Mouse (Mus musculus): ENCODE data around the gene Tcf7l2. TPM values are rescaled to one million over a fixed set of nuclear protein-coding genes. Genes with fewer than 3 reads are reported as not detected.

Gene Tcf7l2
- polyA plus RNA-seq, 1 experiment = 2.8 TPM

GRCm38 (mm10) chr19:55789838-55790237 lies 48.2 kb downstream of the Tcf7l2 start:
- H3K36me3 ChIP-seq (ENCODE audit: control insufficient read depth) = no peaks in the 10 kb centered on the region
- H3K27me3 ChIP-seq (ENCODE audit: control insufficient read depth) = no peaks in the 10 kb centered on the region; the same call in 1 of the 2 replicates
- TF ChIP-seq TAL1 (IDR thresholded peaks at IDR 0.05; ENCODE audit: low read length) (no peak), GATA1 (IDR thresholded peaks at IDR 0.05; ENCODE audit: low read length) (no peak)
- peaks cover 6% of the 10 kb centered on the region for H3K4me1 ChIP-seq (ENCODE audit: control insufficient read depth)
- H3K4me3 ChIP-seq (replicated peaks) = no peak overlapping the region
- H3K9me3 ChIP-seq (ENCODE audit: control insufficient read depth, low read length) = peaks cover 5% of the 10 kb centered on the region

GRCm38 (mm10) chr19:55791293-55791692 lies 49.7 kb downstream of the Tcf7l2 start:
- no peak for TF ChIP-seq TAL1 (IDR thresholded peaks at IDR 0.05; ENCODE audit: low read length)
- TF ChIP-seq GATA1 (IDR thresholded peaks at IDR 0.05; ENCODE audit: low read length) = no peak
- H3K4me1 ChIP-seq (ENCODE audit: control insufficient read depth) = peaks cover 6% of the 10 kb centered on the region

DNA sequence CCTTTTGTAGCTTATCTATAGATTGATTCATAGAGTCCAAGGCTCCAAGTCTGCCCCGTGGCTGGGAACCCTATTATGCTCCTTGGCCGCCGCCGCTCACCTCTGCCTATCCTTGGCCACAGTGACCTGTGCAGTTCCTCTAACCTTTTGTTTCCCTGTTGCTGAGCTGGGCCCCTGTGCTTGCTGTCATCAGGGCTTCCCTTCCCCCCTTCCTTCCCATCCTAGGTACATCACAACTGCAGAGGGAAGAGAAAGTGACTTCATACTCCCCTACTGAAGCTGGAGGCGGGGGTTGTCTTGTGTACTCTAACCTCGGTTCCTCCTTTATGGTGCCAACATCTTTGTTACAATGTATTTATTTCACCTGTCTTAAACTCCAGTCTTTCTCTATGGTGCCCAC lies 50.3 kb downstream of the Tcf7l2 start:
- H3K27me3 ChIP-seq (ENCODE audit: control insufficient read depth) = no peaks in the 10 kb centered on the region; the same call in 1 of the 2 replicates
- H3K4me3 ChIP-seq (replicated peaks) = no peak overlapping the region
- H3K9me3 ChIP-seq (ENCODE audit: control insufficient read depth, low read length) = peaks cover 5% of the 10 kb centered on the region
- peaks cover 6% of the 10 kb centered on the region for H3K4me1 ChIP-seq (ENCODE audit: control insufficient read depth)
- no peaks in the 10 kb centered on the region for H3K36me3 ChIP-seq (ENCODE audit: control insufficient read depth)
- TF ChIP-seq TAL1 (IDR thresholded peaks at IDR 0.05; ENCODE audit: low read length) = no peak
- TF ChIP-seq GATA1 (IDR thresholded peaks at IDR 0.05; ENCODE audit: low read length) = no peak

More at GRCm38 (mm10) chr19:55791293-55791692, 49.7 kb downstream of the Tcf7l2 start:
- Histone ChIP-seq H3K4me3 (replicated peaks) (no peak overlapping the region), H3K36me3 (ENCODE audit: control insufficient read depth) (no peaks in the 10 kb centered on the region), H3K9me3 (ENCODE audit: control insufficient read depth, low read length) (peaks cover 5% of the 10 kb centered on the region), H3K27me3 (ENCODE audit: control insufficient read depth) (no peaks in the 10 kb centered on the region; the same call in 1 of the 2 replicates)

- Histone ChIP-seq H3K4me3 (replicated peaks) (no peak overlapping the region), H3K4me1 (ENCODE audit: control insufficient read depth) (peaks cover 2% of the 10 kb centered on the region)
Observed at GRCm38 (mm10) chr19:55792571-55792970, 51.0 kb downstream of the Tcf7l2 start.

GRCm38 (mm10) chr19:55793029-55793428 lies 51.4 kb downstream of the Tcf7l2 start:
- TF ChIP-seq GATA1 (IDR thresholded peaks at IDR 0.05; ENCODE audit: low read length) (no peak), TAL1 (IDR thresholded peaks at IDR 0.05; ENCODE audit: low read length) (no peak)
- H3K9me3 ChIP-seq (ENCODE audit: control insufficient read depth, low read length) = no peaks in the 10 kb centered on the region
- no peaks in the 10 kb centered on the region for H3K36me3 ChIP-seq (ENCODE audit: control insufficient read depth)
- H3K4me1 ChIP-seq (ENCODE audit: control insufficient read depth) = no peaks in the 10 kb centered on the region; the same call in 1 of the 2 replicates
- no peak overlapping the region for H3K4me3 ChIP-seq (replicated peaks)
- H3K27me3 ChIP-seq (ENCODE audit: control insufficient read depth) = no peaks in the 10 kb centered on the region; the same call in 1 of the 2 replicates

More at GRCm38 (mm10) chr19:55792571-55792970, 51.0 kb downstream of the Tcf7l2 start:
- Histone ChIP-seq H3K9me3 (ENCODE audit: control insufficient read depth, low read length) (peaks cover 1% of the 10 kb centered on the region), H3K27me3 (ENCODE audit: control insufficient read depth) (no peaks in the 10 kb centered on the region; the same call in 1 of the 2 replicates), H3K36me3 (ENCODE audit: control insufficient read depth) (no peaks in the 10 kb centered on the region)
- TF ChIP-seq TAL1 (IDR thresholded peaks at IDR 0.05; ENCODE audit: low read length) (no peak), GATA1 (IDR thresholded peaks at IDR 0.05; ENCODE audit: low read length) (no peak)

DNA sequence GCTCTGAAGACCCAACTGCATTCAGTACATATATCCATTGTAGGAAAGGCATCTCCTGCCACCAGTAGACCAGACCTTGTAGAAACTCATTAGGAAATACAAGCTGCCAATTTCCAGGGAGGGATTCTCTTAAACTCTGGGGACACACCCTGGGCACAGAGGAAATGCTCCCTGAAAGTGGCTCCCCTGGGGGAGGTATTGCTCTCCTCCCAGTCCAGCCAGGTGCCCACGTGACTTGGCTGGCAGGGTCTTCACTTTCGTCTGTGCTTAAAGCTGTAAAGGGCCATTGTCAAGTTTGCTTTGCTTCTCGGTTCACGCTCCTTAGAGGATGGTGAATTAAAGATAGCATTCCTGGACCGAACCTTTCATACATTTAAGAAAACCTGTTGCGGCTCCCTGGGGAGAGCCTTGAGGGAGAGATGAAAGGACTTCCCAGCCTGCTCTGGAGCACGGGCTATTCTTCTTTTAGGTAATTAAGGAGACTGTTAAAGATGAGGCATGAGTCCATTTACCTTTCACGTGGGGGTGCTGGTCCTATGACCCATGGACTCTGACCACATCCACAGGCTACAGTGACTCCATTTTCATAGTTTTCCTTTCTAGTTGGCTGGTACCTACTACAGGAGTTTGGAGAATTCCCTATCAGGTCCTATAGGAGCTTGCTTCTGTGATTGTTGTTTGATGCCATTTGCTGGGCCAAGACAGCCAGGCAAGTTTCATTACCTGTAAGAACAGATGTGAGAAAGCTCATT lies 52.8 kb downstream of the Tcf7l2 start:
- H3K4me3 ChIP-seq (replicated peaks) = no peak overlapping the region
- no peaks in the 10 kb centered on the region; the same call in 1 of the 2 replicates for H3K4me1 ChIP-seq (ENCODE audit: control insufficient read depth)
- no peaks in the 10 kb centered on the region for H3K36me3 ChIP-seq (ENCODE audit: control insufficient read depth)
- TF ChIP-seq GATA1 (IDR thresholded peaks at IDR 0.05; ENCODE audit: low read length) = no peak
- TF ChIP-seq TAL1 (IDR thresholded peaks at IDR 0.05; ENCODE audit: low read length) = no peak
- no peaks in the 10 kb centered on the region for H3K9me3 ChIP-seq (ENCODE audit: control insufficient read depth, low read length)
- no peaks in the 10 kb centered on the region; the same call in 1 of the 2 replicates for H3K27me3 ChIP-seq (ENCODE audit: control insufficient read depth)

GRCm38 (mm10) chr19:55794946-55795340 lies 53.3 kb downstream of the Tcf7l2 start:
- Histone ChIP-seq H3K27me3 (ENCODE audit: control insufficient read depth) (no peaks in the 10 kb centered on the region), H3K4me1 (ENCODE audit: control insufficient read depth) (no peaks in the 10 kb centered on the region; the same call in 1 of the 2 replicates), H3K4me3 (replicated peaks) (no peak overlapping the region), H3K36me3 (ENCODE audit: control insufficient read depth) (no peaks in the 10 kb centered on the region), H3K9me3 (ENCODE audit: control insufficient read depth, low read length) (no peaks in the 10 kb centered on the region)
- TF ChIP-seq GATA1 (IDR thresholded peaks at IDR 0.05; ENCODE audit: low read length) (no peak), TAL1 (IDR thresholded peaks at IDR 0.05; ENCODE audit: low read length) (no peak)

- no peaks in the 10 kb centered on the region for H3K36me3 ChIP-seq (ENCODE audit: control insufficient read depth)
- no peaks in the 10 kb centered on the region for H3K9me3 ChIP-seq (ENCODE audit: control insufficient read depth, low read length)
- TF ChIP-seq TAL1 (IDR thresholded peaks at IDR 0.05; ENCODE audit: low read length) (no peak), GATA1 (IDR thresholded peaks at IDR 0.05; ENCODE audit: low read length) (no peak)
- no peak overlapping the region for H3K4me3 ChIP-seq (replicated peaks)
- no peaks in the 10 kb centered on the region; the same call in 1 of the 2 replicates for H3K4me1 ChIP-seq (ENCODE audit: control insufficient read depth)
- no peaks in the 10 kb centered on the region for H3K27me3 ChIP-seq (ENCODE audit: control insufficient read depth)
Observed at GRCm38 (mm10) chr19:55795349-55795748, 53.7 kb downstream of the Tcf7l2 start.

- TF ChIP-seq GATA1 (IDR thresholded peaks at IDR 0.05; ENCODE audit: low read length) (no peak), TAL1 (IDR thresholded peaks at IDR 0.05; ENCODE audit: low read length) (no peak)
- Histone ChIP-seq H3K9me3 (ENCODE audit: control insufficient read depth, low read length) (no peaks in the 10 kb centered on the region), H3K27me3 (ENCODE audit: control insufficient read depth) (0 out of 2 replicates have a peak, but pooled peaks cover 3% of the 10 kb centered on the region), H3K4me3 (replicated peaks) (no peak overlapping the region), H3K36me3 (ENCODE audit: control insufficient read depth) (no peaks in the 10 kb centered on the region), H3K4me1 (ENCODE audit: control insufficient read depth) (no peaks in the 10 kb centered on the region)
Observed at GRCm38 (mm10) chr19:55797834-55798233, 56.2 kb downstream of the Tcf7l2 start.
